Mouse (Mus musculus) kidney, adult 9 months (tissue): Measurements from ENCODE around the gene Efhc1.

Source experiments
- DNase-seq: peaks from one replicate; pipeline ENCODE4 v3.0.0; 2022

The Efhc1 gene

DNA sequence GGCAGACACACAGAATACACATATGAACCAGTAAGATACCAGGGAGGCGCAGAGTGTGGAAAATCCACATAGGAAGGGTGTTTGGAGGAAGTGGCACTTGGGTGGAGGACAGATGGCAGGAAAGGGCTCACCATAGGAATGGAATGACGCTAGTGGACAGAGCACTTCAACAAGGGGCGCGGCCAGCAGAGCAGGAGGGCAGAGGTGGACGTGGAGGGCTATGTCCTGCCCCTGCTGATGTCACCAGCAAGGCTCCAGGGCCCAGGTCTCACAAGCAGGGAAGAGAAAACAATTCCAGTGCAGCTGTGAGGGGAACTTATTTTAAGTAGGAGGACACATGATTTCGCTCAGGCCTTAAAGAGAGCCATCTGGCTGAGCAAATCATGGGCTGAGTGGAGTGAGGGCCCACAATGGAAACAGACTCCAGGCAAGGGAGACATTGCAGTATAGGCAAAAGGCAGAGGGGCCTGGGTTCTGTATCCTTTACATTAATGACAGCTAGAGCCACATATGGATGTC lies 58.9 kb downstream of the Efhc1 start:
- no peak for DNase-seq

- DNase-seq, result peak; percentile 21
Measured at GRCm38 (mm10) chr1:21014463-21014862, 63.0 kb downstream of the Efhc1 start.

DNA sequence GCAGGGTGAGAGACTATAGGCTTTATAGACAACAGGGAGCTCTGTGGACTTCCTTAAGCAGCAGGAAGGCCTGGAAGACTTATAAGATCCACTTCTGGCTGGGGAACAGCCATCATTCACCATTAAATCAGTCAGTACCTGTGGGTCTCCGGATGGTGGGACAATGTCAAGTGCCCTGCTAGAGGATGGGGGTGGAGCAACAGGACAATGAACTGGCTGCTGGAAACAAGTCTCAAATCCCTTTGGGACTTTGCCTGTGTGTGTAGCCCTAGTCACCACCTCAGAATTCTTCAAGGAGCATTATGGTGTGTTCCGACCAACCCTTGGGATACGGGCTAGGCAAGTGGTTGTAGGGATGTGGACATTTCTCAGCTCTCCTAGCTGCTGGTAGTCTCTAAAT lies 71.7 kb downstream of the Efhc1 start:
- DNase-seq, result no peak

- no peak for DNase-seq
Measured at GRCm38 (mm10) chr1:21025203-21025602, 73.8 kb downstream of the Efhc1 start.

DNA sequence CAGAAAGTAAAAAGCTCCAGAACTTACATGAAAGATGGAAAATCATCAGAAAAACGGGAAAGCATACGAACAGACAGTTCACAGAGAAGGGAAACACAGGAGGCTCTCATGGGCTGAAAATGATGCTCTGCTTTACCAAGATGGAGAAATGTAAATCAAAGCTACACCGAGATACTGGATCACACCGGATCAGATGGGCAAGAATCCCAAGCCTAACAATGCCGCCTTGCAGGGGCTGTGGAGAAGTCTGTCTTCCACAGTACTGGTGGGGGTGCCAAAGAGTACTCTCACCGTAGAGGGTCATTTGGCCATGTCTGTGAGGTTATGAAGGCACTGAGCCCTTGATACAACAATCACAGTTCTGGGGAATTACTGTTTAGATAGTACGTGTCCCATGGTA lies 75.1 kb downstream of the Efhc1 start:
- no peak for DNase-seq

GRCm38 (mm10) chr1:21029000-21029399 lies 77.6 kb downstream of the Efhc1 start:
- DNase-seq, result no peak

DNA sequence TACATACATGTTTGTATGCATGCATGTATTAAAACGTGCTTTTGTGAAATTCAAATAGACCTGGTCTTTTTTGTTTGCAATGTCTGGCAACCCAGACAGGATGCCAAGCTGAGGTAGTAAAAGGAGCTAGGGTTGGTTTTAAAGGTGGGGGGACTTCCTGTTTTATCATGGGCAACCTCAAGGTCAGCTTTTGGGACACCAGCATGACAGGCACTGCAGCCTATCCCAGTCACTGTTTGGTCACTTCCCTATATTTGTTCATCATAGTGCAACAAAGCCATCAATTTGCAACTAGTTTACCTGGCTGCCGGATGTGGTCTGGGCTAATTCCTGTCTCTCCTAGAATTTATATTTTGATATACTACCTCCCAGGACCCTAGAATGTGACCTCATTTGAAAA lies 80.2 kb downstream of the Efhc1 start:
- no peak for DNase-seq

DNA sequence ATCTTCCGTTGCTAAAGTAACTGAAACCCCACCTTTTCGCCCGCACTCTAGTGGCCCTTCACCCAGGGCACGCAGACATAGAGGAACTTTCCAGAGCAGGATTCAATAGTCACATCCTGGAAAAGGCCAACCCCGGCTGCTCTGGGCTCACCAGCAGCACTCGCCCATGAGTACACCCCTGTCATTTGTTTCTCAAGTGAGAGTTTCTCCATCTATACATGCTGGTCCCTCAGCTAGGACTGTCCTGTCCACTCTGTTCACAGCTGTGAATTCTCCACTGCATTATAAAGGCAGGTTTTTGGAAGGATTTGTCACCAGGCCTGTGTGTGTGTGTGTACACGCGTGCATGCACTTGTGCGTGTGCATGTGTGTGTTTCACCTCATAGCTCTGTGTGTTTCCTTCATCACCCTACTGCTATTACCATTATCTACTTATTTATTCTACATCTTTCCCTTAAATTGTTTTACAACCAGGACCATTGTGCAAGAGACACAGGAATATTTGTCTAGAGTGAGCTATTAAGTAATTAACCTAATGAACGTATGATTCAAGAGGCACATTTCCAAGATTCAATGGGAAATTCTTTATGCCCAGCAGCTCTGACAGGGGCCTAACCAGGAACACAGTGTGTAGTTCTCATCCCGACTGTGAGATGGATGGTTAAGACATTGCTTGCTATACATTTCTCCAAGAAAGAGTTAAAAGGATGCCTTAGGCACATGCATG lies 81.8 kb downstream of the Efhc1 start:
- no peak for DNase-seq

DNA sequence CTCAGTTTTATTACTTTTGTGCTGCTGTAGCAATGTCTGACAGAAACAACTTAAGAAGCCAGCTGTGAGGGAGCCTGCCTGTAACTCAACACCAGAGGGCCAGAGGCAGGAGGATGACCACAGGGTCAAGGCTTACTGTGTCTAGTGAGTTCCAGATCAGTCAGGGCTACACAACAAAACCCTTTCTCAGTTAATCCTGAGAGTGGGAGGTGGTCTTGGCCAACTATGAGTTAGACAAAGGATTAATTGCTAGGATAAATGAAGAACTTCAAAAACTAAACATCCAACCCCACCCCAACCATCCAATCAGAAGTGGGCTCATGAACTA lies 82.3 kb downstream of the Efhc1 start:
- DNase-seq, result no peak

DNA sequence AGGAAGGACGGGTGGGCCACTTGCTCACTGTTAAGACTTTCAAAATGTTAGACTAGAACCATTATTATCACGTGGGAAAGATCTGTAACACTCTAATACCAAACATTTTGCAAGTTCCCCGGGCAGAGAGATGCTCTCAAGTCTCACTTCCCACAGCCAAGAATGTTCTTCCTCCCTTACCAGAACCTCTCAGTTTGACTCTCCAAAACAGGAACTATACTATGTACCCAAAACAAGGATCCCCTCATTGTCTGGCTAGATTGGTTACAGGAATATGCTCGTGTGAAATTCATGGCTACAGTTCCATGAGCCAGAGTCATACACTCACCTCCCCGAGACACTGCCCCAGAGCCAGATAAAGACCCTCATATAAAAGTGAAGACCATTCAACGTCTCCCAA lies 84.5 kb downstream of the Efhc1 start:
- no peak for DNase-seq

- DNase-seq, result no peak
Measured at GRCm38 (mm10) chr1:21037881-21038601, 86.6 kb downstream of the Efhc1 start.

- no peak for DNase-seq
Measured at GRCm38 (mm10) chr1:21039564-21039963, 88.1 kb downstream of the Efhc1 start.

- DNase-seq, result no peak
Measured at GRCm38 (mm10) chr1:21040173-21040572, 88.7 kb downstream of the Efhc1 start.
